Mouse (Mus musculus): ENCODE data around the gene Tlcd2. TPM values are rescaled to one million over a fixed set of nuclear protein-coding genes. Genes with fewer than 3 reads are reported as not detected.

The Tlcd2 gene
- polyA plus RNA-seq (2015; fragmentation: Nextera tagmentation; extraction: Ambion mirVana): 6.1 and 8.7 TPM in 2 replicates

DNA sequence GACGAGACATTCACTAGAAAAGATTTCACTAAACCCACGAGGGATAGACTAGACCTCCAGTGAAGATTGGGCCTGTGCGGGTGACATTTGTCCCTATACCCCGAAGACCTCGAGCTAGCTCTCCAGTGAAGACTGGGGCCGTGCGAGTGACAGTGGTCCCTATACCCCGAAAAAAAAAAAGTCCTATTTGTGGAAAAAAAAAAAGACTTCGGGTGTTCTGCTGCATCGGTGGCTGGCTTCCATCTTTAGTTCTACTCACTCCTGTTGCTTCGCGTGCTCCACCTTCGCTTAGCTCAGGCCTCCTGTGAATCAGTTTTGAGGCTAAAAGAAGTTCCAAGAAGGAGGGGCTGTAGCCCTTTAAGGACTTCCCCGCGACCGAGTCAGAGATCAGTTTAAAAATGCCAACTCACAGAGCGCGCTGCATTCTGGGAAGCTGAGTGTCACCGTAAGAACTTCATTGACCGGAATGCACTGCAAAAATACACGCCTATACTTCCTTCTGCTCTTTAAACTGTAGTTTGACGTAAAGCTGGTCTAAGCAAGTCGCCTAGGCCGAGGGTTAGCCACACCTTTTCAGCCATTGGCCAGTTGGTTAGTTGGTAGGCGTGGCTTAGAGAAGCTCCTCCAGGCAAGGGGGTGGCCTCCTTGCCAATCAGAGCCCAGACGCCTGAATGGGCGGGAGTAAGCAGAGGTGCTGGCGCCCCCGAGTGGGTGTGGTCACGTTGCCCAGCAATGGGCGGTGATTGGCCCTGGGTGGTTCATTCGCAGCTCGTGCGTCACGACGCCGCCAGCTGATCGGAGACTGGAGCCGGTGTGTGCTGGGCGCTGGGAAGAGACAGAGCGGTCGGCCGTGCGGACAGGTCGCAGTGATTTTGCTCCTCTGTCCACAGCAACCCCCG lies at the start of gene Tlcd2:
Tlcd2 (plus strand) TSS at position 872 of the 899 bp plus-strand sequence.
- no peaks in the 10 kb centered on the region for H3K9me3 ChIP-seq (ENCODE audit: low read length)
- ATAC-seq: peak; percentile 89
- H3K4me1 ChIP-seq (ENCODE audit: insufficient read depth, low read depth, low read length): peaks cover 11% of the 10 kb centered on the region; the same call in 1 of the 2 replicates
- H3K9ac ChIP-seq (replicated peaks; ENCODE audit: low read depth): peak within 1 kb of the TSS; percentile 99
- TF ChIP-seq EP300 (IDR thresholded peaks at IDR 0.05) (peak; percentile 75), CTCF (IDR thresholded peaks at IDR 0.05) (no peak)
- peak within 1 kb of the TSS; percentile 88 for H3K4me2 ChIP-seq (replicated peaks; ENCODE audit: low read depth, low read length)
- WGBS: under 1% methylated on average over 46 of the region's 46 CpGs
- no peaks in the 10 kb centered on the region for H3K27me3 ChIP-seq (replicated peaks; ENCODE audit: insufficient read depth, low read length)
- peak; percentile 100 for DNase-seq (ENCODE audit: low spot score)
- H3K27ac ChIP-seq (ENCODE audit: low read length): peak within 1 kb of the TSS; percentile 98
- peaks cover 13% of the 10 kb centered on the region for H3K36me3 ChIP-seq (ENCODE audit: insufficient read depth, low read length)
- H3K4me3 ChIP-seq (ENCODE audit: low read depth, low read length): peak within 1 kb of the TSS; percentile 98

DNA sequence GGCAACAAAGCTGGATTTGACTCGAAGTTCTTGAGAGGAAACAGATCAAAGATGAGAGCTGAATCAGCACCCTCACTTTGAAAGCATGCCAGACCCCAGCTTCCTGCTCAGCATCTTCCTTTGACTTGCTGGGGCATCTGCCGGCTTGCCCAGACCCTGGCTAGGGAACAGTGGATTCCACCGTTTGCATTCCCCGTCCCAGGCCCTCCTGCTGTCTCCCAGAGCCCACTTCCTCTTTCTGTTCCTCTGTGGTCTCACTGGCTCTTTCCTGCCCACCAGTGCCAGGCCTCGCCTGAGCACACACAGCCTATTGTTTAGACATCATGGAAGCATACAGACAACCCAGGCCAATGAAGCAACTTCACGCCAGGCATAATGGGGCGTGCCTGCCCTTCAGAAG lies 46.4 kb upstream of the Tlcd2 start:
- no peak overlapping the region for H3K4me3 ChIP-seq (ENCODE audit: low read depth, low read length)
- H3K9me3 ChIP-seq (ENCODE audit: low read length): no peaks in the 10 kb centered on the region
- no peak overlapping the region for H3K4me2 ChIP-seq (replicated peaks; ENCODE audit: low read depth, low read length)
- ATAC-seq (0 out of 2 replicates have a peak, but pooled peaks have one; percentile 12), DNase-seq (ENCODE audit: low spot score) (peak; percentile 28)
- H3K4me1 ChIP-seq (ENCODE audit: insufficient read depth, low read depth, low read length): no peaks in the 10 kb centered on the region
- 35% methylated on average over 7 of the region's 7 CpGs for WGBS
- H3K27me3 ChIP-seq (replicated peaks; ENCODE audit: insufficient read depth, low read length): no peaks in the 10 kb centered on the region
- no peak for TF ChIP-seq CTCF (IDR thresholded peaks at IDR 0.05)
- no peak for TF ChIP-seq EP300 (IDR thresholded peaks at IDR 0.05)
- H3K27ac ChIP-seq (ENCODE audit: low read length): no peak overlapping the region
- no peak overlapping the region for H3K9ac ChIP-seq (replicated peaks; ENCODE audit: low read depth)
- H3K36me3 ChIP-seq (ENCODE audit: insufficient read depth, low read length): no peaks in the 10 kb centered on the region

DNA sequence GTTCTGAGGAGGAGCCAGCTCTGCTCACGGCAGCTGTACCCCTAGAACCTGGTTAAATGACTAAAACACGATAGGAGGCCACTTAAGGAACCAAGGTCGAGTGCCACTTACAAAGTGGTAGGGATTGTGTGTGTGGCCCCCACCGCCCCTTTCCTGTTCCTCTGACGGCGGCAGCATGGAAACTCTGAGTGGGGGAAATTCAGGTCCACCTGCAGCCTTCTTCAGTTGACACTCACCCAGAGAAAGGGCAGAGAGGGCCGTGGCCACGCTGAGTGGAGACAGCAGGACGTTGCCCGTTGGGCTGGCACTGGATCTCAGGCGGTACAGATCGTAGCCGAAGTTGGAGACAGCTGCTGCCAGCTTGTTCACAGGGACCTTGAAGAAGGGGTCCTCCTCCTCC lies 45.5 kb upstream of the Tlcd2 start:
- H3K4me2 ChIP-seq (replicated peaks; ENCODE audit: low read depth, low read length): no peak overlapping the region
- ATAC-seq (no peak; the same call in 1 of the 2 replicates), DNase-seq (ENCODE audit: low spot score) (no peak)
- TF ChIP-seq CTCF (IDR thresholded peaks at IDR 0.05) (no peak), EP300 (IDR thresholded peaks at IDR 0.05) (no peak)
- 59% methylated on average over 13 of the region's 13 CpGs for WGBS
- no peaks in the 10 kb centered on the region for H3K36me3 ChIP-seq (ENCODE audit: insufficient read depth, low read length)
- no peaks in the 10 kb centered on the region for H3K9me3 ChIP-seq (ENCODE audit: low read length)
- no peak overlapping the region for H3K4me3 ChIP-seq (ENCODE audit: low read depth, low read length)
- no peak overlapping the region for H3K9ac ChIP-seq (replicated peaks; ENCODE audit: low read depth)
- H3K4me1 ChIP-seq (ENCODE audit: insufficient read depth, low read depth, low read length): no peaks in the 10 kb centered on the region
- no peaks in the 10 kb centered on the region for H3K27me3 ChIP-seq (replicated peaks; ENCODE audit: insufficient read depth, low read length)
- H3K27ac ChIP-seq (ENCODE audit: low read length): no peak overlapping the region

DNA sequence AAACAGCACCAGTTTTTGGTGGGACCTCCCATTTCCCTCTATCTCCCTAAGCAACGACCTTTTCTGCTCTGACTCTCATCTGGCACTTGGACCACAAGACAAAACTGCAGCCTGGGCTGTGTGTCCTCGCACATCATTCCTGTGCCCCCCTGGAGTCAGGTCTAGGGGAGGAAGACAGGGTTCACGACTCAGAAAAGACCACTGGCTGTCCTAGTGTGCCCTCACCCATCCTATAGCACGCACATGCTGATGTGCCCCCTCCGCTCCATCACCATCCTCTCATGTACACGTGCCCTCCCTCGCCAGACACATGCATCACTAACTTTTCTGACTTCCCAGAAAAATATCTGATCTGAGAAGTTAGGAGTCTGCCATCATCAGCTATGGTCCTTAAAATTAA lies 41.5 kb upstream of the Tlcd2 start:
- Histone ChIP-seq H3K9me3 (ENCODE audit: low read length) (no peaks in the 10 kb centered on the region), H3K9ac (replicated peaks; ENCODE audit: low read depth) (no peak overlapping the region), H3K36me3 (ENCODE audit: insufficient read depth, low read length) (no peaks in the 10 kb centered on the region), H3K4me3 (ENCODE audit: low read depth, low read length) (no peak overlapping the region), H3K4me1 (ENCODE audit: insufficient read depth, low read depth, low read length) (no peaks in the 10 kb centered on the region), H3K4me2 (replicated peaks; ENCODE audit: low read depth, low read length) (no peak overlapping the region), H3K27me3 (replicated peaks; ENCODE audit: insufficient read depth, low read length) (no peaks in the 10 kb centered on the region), H3K27ac (ENCODE audit: low read length) (no peak overlapping the region)
- DNase-seq (ENCODE audit: low spot score) (no peak), ATAC-seq (no peak)
- TF ChIP-seq EP300 (IDR thresholded peaks at IDR 0.05) (no peak), CTCF (IDR thresholded peaks at IDR 0.05) (no peak)
- WGBS: 78% methylated on average over 7 of the region's 7 CpGs

DNA sequence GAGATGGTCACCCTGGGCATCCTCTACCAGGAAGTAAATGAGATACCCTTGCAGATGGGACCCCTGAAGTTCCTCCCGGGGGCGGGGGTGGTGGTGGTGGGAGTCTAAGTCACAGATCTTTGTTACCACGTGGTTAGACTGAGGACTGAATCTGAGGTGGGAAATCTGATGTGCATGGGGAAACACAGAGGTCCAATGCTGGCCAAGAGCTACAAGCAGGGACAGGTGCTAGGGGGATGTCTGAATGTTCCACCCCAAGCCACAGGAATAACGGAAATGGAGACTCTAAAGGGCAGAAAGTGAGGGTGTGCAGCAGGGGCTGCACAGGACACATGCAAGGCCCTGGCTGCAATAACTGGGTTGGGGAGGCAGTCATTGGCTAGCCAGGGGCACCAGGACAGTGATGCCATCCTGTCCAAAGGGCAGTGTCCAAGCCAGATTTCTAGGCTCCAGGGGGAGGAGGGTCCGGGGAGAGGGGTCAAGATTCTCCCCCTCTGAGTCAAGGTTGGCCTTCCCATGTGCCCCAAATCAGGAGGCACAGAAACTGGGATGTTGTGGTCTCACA lies 40.6 kb upstream of the Tlcd2 start:
- Histone ChIP-seq H3K9ac (replicated peaks; ENCODE audit: low read depth) (no peak overlapping the region), H3K4me2 (replicated peaks; ENCODE audit: low read depth, low read length) (no peak overlapping the region), H3K27me3 (replicated peaks; ENCODE audit: insufficient read depth, low read length) (no peaks in the 10 kb centered on the region), H3K36me3 (ENCODE audit: insufficient read depth, low read length) (no peaks in the 10 kb centered on the region), H3K9me3 (ENCODE audit: low read length) (no peaks in the 10 kb centered on the region), H3K4me1 (ENCODE audit: insufficient read depth, low read depth, low read length) (no peaks in the 10 kb centered on the region), H3K27ac (ENCODE audit: low read length) (no peak overlapping the region), H3K4me3 (ENCODE audit: low read depth, low read length) (no peak overlapping the region)
- 73% methylated on average over 5 of the region's 5 CpGs for WGBS
- DNase-seq (ENCODE audit: low spot score) (no peak), ATAC-seq (no peak)
- TF ChIP-seq CTCF (IDR thresholded peaks at IDR 0.05): no peak
- TF ChIP-seq EP300 (IDR thresholded peaks at IDR 0.05): no peak

DNA sequence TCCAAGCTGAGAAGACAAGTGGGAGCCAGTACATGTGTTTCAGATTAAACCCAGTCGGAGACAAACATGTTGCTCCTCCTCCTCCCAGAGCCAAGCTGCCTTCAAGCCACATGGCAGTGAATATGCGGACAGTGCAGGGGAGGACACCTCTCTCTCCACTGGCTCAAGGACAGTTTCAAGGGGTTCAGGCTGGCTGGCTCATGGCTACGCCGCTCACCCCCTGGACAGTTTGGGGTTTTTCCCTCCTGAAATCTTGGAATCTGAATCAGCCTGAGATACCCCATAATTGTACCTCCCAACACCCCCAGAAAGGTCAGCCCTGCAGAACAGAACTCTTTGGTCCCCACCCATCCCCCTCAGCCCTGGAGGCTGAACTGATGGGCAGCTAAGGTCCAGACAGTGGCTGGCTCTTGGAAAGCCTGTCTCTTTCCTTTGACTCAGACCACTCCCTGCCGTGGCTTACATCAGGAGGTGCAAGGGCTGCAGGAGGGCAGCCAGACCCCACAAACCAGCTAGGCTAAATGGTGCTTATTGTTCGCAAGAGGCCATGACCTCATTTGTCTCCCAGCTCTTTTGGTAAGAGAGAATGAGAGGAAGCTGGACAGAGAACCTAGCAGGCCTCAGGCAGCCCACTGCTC lies 40.0 kb upstream of the Tlcd2 start:
- H3K4me2 ChIP-seq (replicated peaks; ENCODE audit: low read depth, low read length): peak overlapping the region; percentile 15
- H3K4me1 ChIP-seq (ENCODE audit: insufficient read depth, low read depth, low read length): no peaks in the 10 kb centered on the region
- H3K27ac ChIP-seq (ENCODE audit: low read length): no peak overlapping the region
- WGBS: 48% methylated on average over 6 of the region's 6 CpGs
- no peak overlapping the region for H3K9ac ChIP-seq (replicated peaks; ENCODE audit: low read depth)
- no peak for DNase-seq (ENCODE audit: low spot score)
- TF ChIP-seq CTCF (IDR thresholded peaks at IDR 0.05) (no peak), EP300 (IDR thresholded peaks at IDR 0.05) (no peak)
- no peaks in the 10 kb centered on the region for H3K36me3 ChIP-seq (ENCODE audit: insufficient read depth, low read length)
- H3K27me3 ChIP-seq (replicated peaks; ENCODE audit: insufficient read depth, low read length): no peaks in the 10 kb centered on the region
- no peak overlapping the region for H3K4me3 ChIP-seq (ENCODE audit: low read depth, low read length)
- ATAC-seq: no peak
- no peaks in the 10 kb centered on the region for H3K9me3 ChIP-seq (ENCODE audit: low read length)
